Mouse (Mus musculus) lung, embryonic 14.5 days (tissue): ENCODE measurements around the gene Cemip2. TPM values are rescaled to one million over a fixed set of nuclear protein-coding genes. Genes with fewer than 3 reads are reported as not detected.

ENCODE experiments used
- ATAC-seq: fragments of 200-750 bp; cut with Nextera tagmentation; 2 replicates; pipeline ENCODE4 v1.8.0; 2017; ENCODE audit warnings: mild to moderate bottlenecking, moderate TSS enrichment, moderate library complexity; ENCODE audit not compliant: insufficient read depth
- DNase-seq: peaks from one replicate; pipeline ENCODE4 v3.0.0-alpha.2; 2015
- H3K27ac ChIP-seq: fragments of 300-500 bp; sonication (generic); 2 replicates; pipeline ENCODE4 v1.5.1; 2014; ENCODE audit warnings: low read depth, mild to moderate bottlenecking, moderate library complexity
- H3K27me3 ChIP-seq: fragments of 300-500 bp; sonication (generic); 2 replicates; pipeline ENCODE4 v1.6.1; 2014; ENCODE audit warnings: low read length, control low read depth; ENCODE audit not compliant: insufficient read depth
- H3K36me3 ChIP-seq: fragments of 300-500 bp; sonication (generic); 2 replicates; pipeline ENCODE4 v1.6.1; 2014; ENCODE audit warnings: control low read depth; ENCODE audit not compliant: insufficient read depth
- H3K4me1 ChIP-seq: fragments of 300-500 bp; sonication (generic); 2 replicates; pipeline ENCODE4 v1.6.1; 2014; ENCODE audit warnings: antibody characterized with exemption, control low read depth; ENCODE audit not compliant: insufficient read depth
- H3K4me2 ChIP-seq: fragments of 300-500 bp; sonication (generic); 2 replicates; pipeline ENCODE4 v1.6.1; 2014; ENCODE audit warnings: mild to moderate bottlenecking
- H3K4me3 ChIP-seq: fragments of 300-500 bp; sonication (generic); 2 replicates; pipeline ENCODE4 v1.5.1; 2014; ENCODE audit warnings: low read depth, low read length
- H3K9ac ChIP-seq: fragments of 300-500 bp; sonication (generic); 2 replicates; pipeline ENCODE4 v1.6.1; 2014
- H3K9me3 ChIP-seq: fragments of 300-500 bp; sonication (generic); 2 replicates; pipeline ENCODE4 v1.6.1; 2016; ENCODE audit warnings: low read depth, low read length, control low read depth
- CTCF ChIP-seq: IDR thresholded peaks from 2 replicates; pipeline ENCODE4 v1.5.1; 2016; ENCODE audit warnings: antibody characterized with exemption, low read depth
- WGBS: fragments of 180-500 bp; shearing (Covaris S2); extraction: QIAGEN DNeasy Blood & Tissue Kit; methylation state at CpG from one replicate; pipeline ENCODE4 v1.1.7; 2014; 5-methylcytosine and 5-hydroxymethylcytosine counted together
- polyA plus RNA-seq: library from polyadenylated mRNA; unstranded; fragments of >200 nt; fragmentation: Nextera tagmentation; extraction: Ambion mirVana; gene quantifications from 2 replicates; pipeline ENCODE4 v1.2.1, GENCODE M21; 2014

The Cemip2 gene
- polyA plus RNA-seq, 1 experiment from 2014 or later, result 32.3 TPM

- DNase-seq (peak; percentile 45), ATAC-seq (peak; percentile 54; the same call in 1 of the 2 replicates)
- peak overlapping the region; percentile 21; the same call in 1 of the 2 replicates for H3K27ac ChIP-seq
Measured at GRCm38 (mm10) chr19:21799410-21800373, 21.6 kb downstream of the Cemip2 start.

DNA sequence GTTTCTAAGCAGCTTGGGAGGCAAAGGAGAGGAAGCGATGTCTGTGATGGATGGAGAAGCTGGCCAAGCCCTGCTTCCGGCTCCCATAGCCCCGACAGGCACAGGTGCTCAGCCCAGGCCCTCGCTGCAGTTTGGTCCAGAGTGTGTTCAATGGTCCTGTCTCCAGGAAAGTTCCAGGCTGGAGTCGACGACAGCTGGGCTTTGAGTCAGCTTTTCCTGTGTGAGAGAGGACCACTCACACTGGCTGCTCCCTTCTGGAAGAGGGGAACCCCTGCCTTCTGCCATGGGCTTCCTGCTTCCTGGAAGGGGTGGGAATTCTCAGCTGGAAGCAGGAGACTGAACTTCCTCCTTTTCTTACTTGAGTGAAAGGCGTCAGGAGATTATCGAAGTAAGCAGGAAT is 26.3 kb downstream of the Cemip2 start:
- Histone ChIP-seq H3K27me3 (no peaks in the 10 kb centered on the region), H3K9me3 (no peaks in the 10 kb centered on the region), H3K4me3 (no peak overlapping the region), H3K36me3 (peaks cover 76% of the 10 kb centered on the region), H3K4me1 (no peaks in the 10 kb centered on the region), H3K27ac (no peak overlapping the region), H3K4me2 (no peak overlapping the region), H3K9ac (no peak overlapping the region)
- DNase-seq (no peak), ATAC-seq (no peak)
- WGBS, result 82% methylated on average over 8 of the region's 8 CpGs
- TF ChIP-seq CTCF, result no peak

More at GRCm38 (mm10) chr19:21799410-21800373, 21.6 kb downstream of the Cemip2 start:
- H3K36me3 ChIP-seq, result peaks cover 62% of the 10 kb centered on the region
- H3K27me3 ChIP-seq, result no peaks in the 10 kb centered on the region
- TF ChIP-seq CTCF, result no peak
- H3K4me3 ChIP-seq, result no peak overlapping the region
- no peaks in the 10 kb centered on the region for H3K4me1 ChIP-seq
- H3K9me3 ChIP-seq, result no peaks in the 10 kb centered on the region
- WGBS, result 61% methylated on average over 13 of the region's 13 CpGs
- H3K4me2 ChIP-seq, result no peak overlapping the region
- no peak overlapping the region for H3K9ac ChIP-seq

- Histone ChIP-seq H3K9me3 (no peaks in the 10 kb centered on the region), H3K4me2 (no peak overlapping the region), H3K9ac (no peak overlapping the region), H3K4me3 (no peak overlapping the region), H3K4me1 (no peaks in the 10 kb centered on the region), H3K27me3 (no peaks in the 10 kb centered on the region), H3K36me3 (peaks cover 84% of the 10 kb centered on the region), H3K27ac (no peak overlapping the region)
- DNase-seq (no peak), ATAC-seq (no peak)
- WGBS, result 69% methylated on average over 3 of the region's 3 CpGs
- TF ChIP-seq CTCF, result no peak
Measured at GRCm38 (mm10) chr19:21805305-21805704, 27.2 kb downstream of the Cemip2 start.

GRCm38 (mm10) chr19:21810135-21810534 is 32.0 kb downstream of the Cemip2 start:
- TF ChIP-seq CTCF, result no peak
- no peak for DNase-seq
- Histone ChIP-seq H3K9ac (no peak overlapping the region), H3K27ac (no peak overlapping the region), H3K4me2 (no peak overlapping the region), H3K9me3 (no peaks in the 10 kb centered on the region), H3K4me1 (no peaks in the 10 kb centered on the region), H3K27me3 (no peaks in the 10 kb centered on the region), H3K4me3 (no peak overlapping the region), H3K36me3 (peaks cover 73% of the 10 kb centered on the region)
- no peak for ATAC-seq
- 91% methylated on average over 5 of the region's 5 CpGs for WGBS

- H3K4me2 ChIP-seq, result no peak overlapping the region
Measured at GRCm38 (mm10) chr19:21813560-21813959, 35.4 kb downstream of the Cemip2 start.

DNA sequence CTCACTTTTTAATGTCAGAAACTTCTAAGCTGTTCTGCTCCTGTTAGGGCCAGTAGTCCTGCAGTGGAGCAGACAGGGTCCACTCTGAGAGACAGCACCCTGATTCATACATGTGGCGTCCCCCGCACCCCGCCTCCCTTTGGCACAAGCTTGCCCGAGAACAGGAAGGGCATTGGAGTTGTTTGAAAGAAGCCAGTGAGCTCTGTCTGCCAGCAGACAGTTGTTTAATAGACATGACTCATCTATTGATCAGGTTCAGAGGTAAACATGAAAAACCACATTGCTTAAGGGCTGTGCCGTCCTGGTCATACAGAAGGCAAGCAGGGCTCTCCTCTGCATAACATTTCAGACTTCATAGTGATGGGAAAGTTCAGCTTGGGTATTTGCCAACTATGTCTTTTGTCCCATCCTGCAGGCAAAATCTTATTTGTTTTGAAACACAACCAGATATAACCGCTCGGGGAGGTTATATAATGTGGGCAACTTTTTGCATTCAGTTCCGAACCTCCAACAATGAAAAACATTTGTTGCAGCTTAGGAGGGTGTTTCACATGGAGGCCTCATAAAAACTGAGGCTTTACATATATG is 36.4 kb downstream of the Cemip2 start:
- Histone ChIP-seq H3K27me3 (no peaks in the 10 kb centered on the region), H3K9ac (no peak overlapping the region), H3K9me3 (no peaks in the 10 kb centered on the region), H3K4me1 (no peaks in the 10 kb centered on the region), H3K4me3 (no peak overlapping the region), H3K27ac (0 out of 2 replicates have a peak overlapping the region, but pooled peaks have one; percentile 18), H3K4me2 (no peak overlapping the region), H3K36me3 (peaks cover 72% of the 10 kb centered on the region)
- no peak for ATAC-seq
- 70% methylated on average over 8 of the region's 8 CpGs for WGBS
- no peak for TF ChIP-seq CTCF
- DNase-seq, result peak; percentile 37

More at GRCm38 (mm10) chr19:21813560-21813959, 35.4 kb downstream of the Cemip2 start:
- no peak overlapping the region; the same call in 1 of the 2 replicates for H3K27ac ChIP-seq
- TF ChIP-seq CTCF, result no peak
- H3K9me3 ChIP-seq, result no peaks in the 10 kb centered on the region
- 58% methylated on average over 13 of the region's 13 CpGs for WGBS
- no peak for DNase-seq
- H3K36me3 ChIP-seq, result peaks cover 74% of the 10 kb centered on the region
- no peaks in the 10 kb centered on the region for H3K4me1 ChIP-seq
- no peak overlapping the region for H3K4me3 ChIP-seq
- no peaks in the 10 kb centered on the region for H3K27me3 ChIP-seq
- ATAC-seq, result no peak
- H3K9ac ChIP-seq, result no peak overlapping the region

- no peak for TF ChIP-seq CTCF
- no peak overlapping the region for H3K9ac ChIP-seq
- H3K4me3 ChIP-seq, result no peak overlapping the region
- WGBS, result 93% methylated on average over 4 of the region's 4 CpGs
- H3K36me3 ChIP-seq, result peaks cover 64% of the 10 kb centered on the region
- H3K4me2 ChIP-seq, result no peak overlapping the region
- H3K9me3 ChIP-seq, result no peaks in the 10 kb centered on the region
- ATAC-seq (no peak), DNase-seq (no peak)
- no peaks in the 10 kb centered on the region for H3K4me1 ChIP-seq
- H3K27me3 ChIP-seq, result no peaks in the 10 kb centered on the region
- H3K27ac ChIP-seq, result no peak overlapping the region
Measured at GRCm38 (mm10) chr19:21816260-21816659, 38.1 kb downstream of the Cemip2 start.
